Mouse (Mus musculus) heart, embryonic 12.5 days (tissue): ENCODE measurements around the gene Ltb. TPM values are rescaled to one million over a fixed set of nuclear protein-coding genes. Genes with fewer than 3 reads are reported as not detected.

Experiments used
- ATAC-seq: fragments of 200-750 bp; cut with Nextera tagmentation; 2 replicates; pipeline ENCODE4 v1.8.0; 2017; ENCODE audit warnings: moderate TSS enrichment, moderate library complexity; ENCODE audit not compliant: insufficient number of reproducible peaks, low FRiP score
- H3K27ac ChIP-seq: fragments of 300-500 bp; sonication (generic); 2 replicates; pipeline ENCODE4 v1.5.1; 2016; ENCODE audit warnings: mild to moderate bottlenecking, moderate library complexity; ENCODE audit not compliant: poor library complexity, severe bottlenecking
- H3K27me3 ChIP-seq: fragments of 300-500 bp; sonication (generic); replicated peaks from 2 replicates; pipeline ENCODE4 v1.6.1; 2016; ENCODE audit warnings: mild to moderate bottlenecking, moderate library complexity
- H3K36me3 ChIP-seq: fragments of 300-500 bp; sonication (generic); 2 replicates; pipeline ENCODE4 v1.6.1; 2016; ENCODE audit warnings: mild to moderate bottlenecking, moderate library complexity
- H3K4me1 ChIP-seq: fragments of 300-500 bp; sonication (generic); replicated peaks from 2 replicates; pipeline ENCODE4 v1.6.1; 2016; ENCODE audit warnings: mild to moderate bottlenecking
- H3K4me2 ChIP-seq: fragments of 300-500 bp; sonication (generic); 2 replicates; pipeline ENCODE4 v1.6.1; 2016; ENCODE audit warnings: mild to moderate bottlenecking, moderate library complexity
- H3K4me3 ChIP-seq: fragments of 300-500 bp; sonication (generic); 2 replicates; pipeline ENCODE4 v1.5.1; 2016; ENCODE audit warnings: mild to moderate bottlenecking
- H3K9ac ChIP-seq: fragments of 300-500 bp; sonication (generic); 2 replicates; pipeline ENCODE4 v1.6.1; 2016; ENCODE audit warnings: mild to moderate bottlenecking, moderate library complexity
- H3K9me3 ChIP-seq: fragments of 300-500 bp; sonication (generic); replicated peaks from 2 replicates; pipeline ENCODE4 v1.6.1; 2016; ENCODE audit warnings: mild to moderate bottlenecking, moderate library complexity
- WGBS: fragments of 180-500 bp; shearing (Covaris S2); methylation state at CpG from one replicate; pipeline ENCODE4 v1.1.7; 2016; 5-methylcytosine and 5-hydroxymethylcytosine counted together
- polyA plus RNA-seq: library from polyadenylated mRNA; unstranded; fragments of >200 nt; fragmentation: Nextera tagmentation; extraction: Ambion mirVana; gene quantifications from 2 replicates; pipeline ENCODE4 v1.2.1, GENCODE M21; 2016

Gene Ltb
- polyA plus RNA-seq, 1 experiment from 2014 or later = 0.14 TPM

DNA sequence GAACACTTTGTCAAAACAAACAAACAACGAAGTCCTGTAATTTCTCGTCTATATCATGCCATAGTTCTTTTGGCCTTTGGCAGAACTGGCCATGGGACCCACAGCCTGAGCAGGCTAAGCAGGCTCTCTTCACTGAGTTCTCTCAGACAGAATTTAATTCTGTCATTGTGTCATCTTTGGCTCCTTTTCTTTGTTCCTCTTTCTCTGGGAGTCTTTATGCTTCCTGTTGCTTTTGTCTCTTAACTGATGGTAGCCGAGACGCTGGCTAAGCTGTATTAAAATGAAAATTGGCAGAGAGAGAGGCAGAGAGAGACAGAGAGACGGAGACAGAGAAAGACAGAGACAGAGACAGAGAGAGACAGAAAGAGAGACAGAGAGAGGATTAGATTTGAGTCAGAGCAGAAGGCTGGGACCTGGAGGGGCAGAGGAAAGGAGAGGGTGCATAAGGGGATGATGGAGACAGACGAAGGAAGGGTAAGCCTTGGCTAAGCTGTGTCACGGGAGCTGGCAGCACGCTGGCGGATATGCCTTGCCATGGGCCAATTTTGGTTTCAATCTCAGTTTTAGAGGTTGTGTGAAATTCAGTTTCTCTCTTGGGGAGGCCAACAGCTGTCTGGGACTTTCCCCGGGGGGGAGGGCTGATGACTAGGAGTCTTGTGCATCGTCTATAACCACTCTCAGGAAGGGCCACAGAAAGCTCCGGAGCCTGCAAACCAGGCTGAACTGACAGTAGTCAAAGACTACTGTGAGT is 15.7 kb downstream of the Ltb start:
- H3K4me2 ChIP-seq = no peak overlapping the region
- H3K27ac ChIP-seq = no peak overlapping the region
- 0 out of 2 replicates have a peak, but pooled peaks cover 2% of the 10 kb centered on the region for H3K4me1 ChIP-seq
- H3K9me3 ChIP-seq = no peaks in the 10 kb centered on the region
- H3K4me3 ChIP-seq = no peak overlapping the region
- H3K9ac ChIP-seq = no peak overlapping the region
- ATAC-seq = no peak
- H3K27me3 ChIP-seq = peaks cover 13% of the 10 kb centered on the region
- 76% methylated on average over 12 of the region's 12 CpGs for WGBS
- H3K36me3 ChIP-seq = no peaks in the 10 kb centered on the region

DNA sequence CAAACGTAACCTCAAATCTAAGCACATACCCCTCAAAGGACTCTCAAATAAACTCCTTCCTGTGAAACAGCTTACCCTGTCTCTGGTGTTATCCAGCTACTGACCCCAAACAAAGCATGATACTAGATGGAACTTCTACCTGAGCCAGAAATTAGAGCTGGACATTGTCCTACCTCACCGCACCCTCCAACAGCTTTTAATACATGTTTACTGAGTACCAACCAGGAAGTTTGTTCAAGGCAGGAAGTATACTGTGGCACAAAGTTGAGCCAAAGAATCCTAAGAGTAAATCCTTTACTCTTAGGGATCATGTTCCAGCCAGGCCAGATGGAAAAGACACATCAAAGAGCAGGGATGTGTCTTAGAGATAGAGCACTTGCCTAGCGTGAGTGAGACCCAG is 16.4 kb downstream of the Ltb start:
- H3K9me3 ChIP-seq = no peaks in the 10 kb centered on the region
- H3K4me2 ChIP-seq = no peak overlapping the region
- no peak for ATAC-seq
- 67% methylated on average over 3 of the region's 3 CpGs for WGBS
- no peak overlapping the region for H3K9ac ChIP-seq
- no peak overlapping the region for H3K27ac ChIP-seq
- H3K4me1 ChIP-seq = no peaks in the 10 kb centered on the region
- no peaks in the 10 kb centered on the region for H3K36me3 ChIP-seq
- no peak overlapping the region for H3K4me3 ChIP-seq
- H3K27me3 ChIP-seq = peaks cover 7% of the 10 kb centered on the region; the same call in 1 of the 2 replicates

DNA sequence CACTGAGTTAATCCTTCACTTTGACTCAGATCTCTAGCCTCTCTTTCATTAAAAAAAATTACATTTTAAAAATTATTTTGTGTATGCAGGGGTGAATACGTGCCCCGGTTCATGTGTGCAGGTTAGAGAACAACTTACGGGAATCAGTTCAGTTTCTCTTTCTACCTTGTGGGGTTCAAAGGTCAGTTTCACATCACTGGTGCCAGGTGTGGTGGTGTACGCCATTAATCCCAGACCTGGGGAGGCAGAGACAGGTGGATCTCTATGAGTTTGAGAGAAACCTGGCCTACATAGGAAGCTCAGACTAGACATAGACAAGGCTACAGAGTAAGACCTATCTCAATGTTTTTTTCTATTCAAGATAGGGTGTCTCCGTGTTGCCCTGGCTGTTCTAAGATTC is 18.8 kb downstream of the Ltb start:
- no peak for ATAC-seq
- 90% methylated on average over 5 of the region's 5 CpGs for WGBS
- Histone ChIP-seq H3K4me3 (no peak overlapping the region), H3K27ac (no peak overlapping the region), H3K4me2 (no peak overlapping the region), H3K9ac (no peak overlapping the region), H3K27me3 (0 out of 2 replicates have a peak, but pooled peaks cover 7% of the 10 kb centered on the region), H3K36me3 (no peaks in the 10 kb centered on the region), H3K4me1 (no peaks in the 10 kb centered on the region), H3K9me3 (no peaks in the 10 kb centered on the region)

DNA sequence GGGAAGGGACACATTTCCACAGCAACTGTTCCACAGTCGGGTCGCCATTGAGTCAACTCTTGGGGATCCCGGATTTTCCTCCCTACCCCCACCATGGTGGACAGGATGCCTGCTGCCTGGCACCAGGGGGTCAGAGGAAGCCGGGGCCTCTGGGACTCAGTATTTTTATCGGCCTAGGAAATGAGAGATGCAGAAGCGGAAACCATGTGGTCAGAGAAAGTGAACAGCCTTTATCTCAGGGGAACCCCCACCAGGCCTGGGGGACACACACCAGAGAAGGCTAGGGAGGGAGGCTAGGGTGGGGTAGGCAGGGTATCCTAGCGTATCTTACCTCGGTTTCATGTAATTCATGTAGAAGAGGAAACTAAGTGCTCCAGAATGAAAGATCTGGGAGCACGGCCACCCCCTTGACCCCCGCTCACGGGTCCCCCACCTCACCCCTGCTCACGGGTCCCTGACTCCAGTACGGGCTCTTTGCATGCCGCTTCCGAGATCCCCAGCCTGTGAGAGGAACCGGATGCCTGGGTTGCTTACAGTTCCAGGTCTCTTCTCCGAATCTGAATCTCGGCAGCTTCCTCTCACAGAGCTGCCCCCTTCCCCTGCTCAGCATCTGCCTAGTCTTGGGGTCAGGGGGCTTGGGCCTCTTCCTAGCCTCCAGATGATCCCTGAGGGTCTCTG is 24.4 kb downstream of the Ltb start:
- Histone ChIP-seq H3K27me3 (0 out of 2 replicates have a peak, but pooled peaks cover 3% of the 10 kb centered on the region), H3K27ac (peak overlapping the region; percentile 69), H3K4me2 (no peak overlapping the region), H3K36me3 (peaks cover 25% of the 10 kb centered on the region), H3K4me3 (no peak overlapping the region), H3K9ac (no peak overlapping the region), H3K9me3 (no peaks in the 10 kb centered on the region), H3K4me1 (peaks cover 21% of the 10 kb centered on the region)
- peak; percentile 68 for ATAC-seq
- 59% methylated on average over 18 of the region's 18 CpGs for WGBS

DNA sequence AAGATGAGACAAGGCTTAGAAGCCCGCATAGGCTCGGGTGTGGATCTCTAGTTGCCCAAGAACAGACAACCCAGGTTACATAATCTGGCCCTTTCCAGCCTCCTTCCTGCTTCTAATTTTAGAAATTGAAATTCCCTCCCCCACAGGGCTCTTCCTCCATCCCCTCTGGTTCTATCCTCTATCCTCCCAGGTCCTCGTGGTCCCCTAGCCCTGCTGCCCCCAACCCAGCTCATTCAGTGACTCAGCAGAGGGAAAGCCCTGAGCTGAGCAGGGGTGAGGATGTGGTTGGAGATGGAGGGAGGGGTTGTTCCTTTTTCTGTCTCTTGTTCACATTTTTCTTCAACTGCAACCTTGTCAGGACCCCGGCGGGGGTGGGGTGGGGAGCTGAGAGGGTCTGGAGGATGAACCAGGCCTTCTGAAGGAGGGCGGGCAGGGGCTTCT is 25.4 kb downstream of the Ltb start:
- Histone ChIP-seq H3K27me3 (no peaks in the 10 kb centered on the region), H3K36me3 (peaks cover 29% of the 10 kb centered on the region), H3K4me2 (no peak overlapping the region), H3K9me3 (no peaks in the 10 kb centered on the region), H3K4me1 (peaks cover 21% of the 10 kb centered on the region), H3K4me3 (no peak overlapping the region), H3K27ac (peak overlapping the region; percentile 69), H3K9ac (no peak overlapping the region)
- WGBS = 57% methylated on average over 6 of the region's 6 CpGs
- ATAC-seq = no peak

DNA sequence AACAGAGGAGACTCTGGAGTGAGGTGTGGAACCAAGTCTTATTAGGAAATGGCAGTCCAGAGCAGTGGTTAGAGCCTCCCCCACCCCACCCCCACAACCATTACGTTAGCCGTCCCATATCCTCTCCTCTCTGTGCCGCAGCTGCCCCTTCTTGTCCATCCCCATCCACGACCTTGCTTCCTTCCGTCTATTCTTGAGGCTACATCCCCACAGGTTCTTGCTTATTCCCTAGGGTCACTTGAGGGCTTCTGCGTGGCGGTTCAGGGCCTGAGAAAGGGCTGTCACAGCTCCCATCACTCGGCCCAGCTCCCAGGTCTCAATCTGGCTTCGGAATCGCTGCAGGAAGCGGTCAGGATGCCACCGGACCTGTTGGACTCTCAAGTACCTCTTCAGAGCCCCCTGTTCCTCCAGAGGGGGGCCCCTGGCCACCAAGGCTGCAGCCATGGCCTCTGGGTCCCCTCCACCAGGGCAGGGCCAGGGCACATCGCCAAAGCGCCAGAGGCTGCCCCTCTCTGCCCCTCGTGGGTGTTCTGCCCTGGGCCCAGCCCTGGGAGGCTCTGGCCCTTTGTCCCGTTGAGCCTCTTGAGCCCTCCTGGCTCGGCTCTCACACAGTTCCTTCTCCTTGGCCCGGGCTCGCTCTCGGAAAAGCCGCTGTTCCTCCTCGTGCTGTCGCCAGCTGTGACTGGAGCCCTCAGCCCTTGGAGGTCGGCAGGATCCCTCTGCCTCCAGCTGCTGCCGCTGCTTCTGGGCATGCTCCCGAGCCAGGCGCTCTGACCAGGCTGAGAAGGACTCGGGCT is 26.1 kb downstream of the Ltb start, which contains the start of gene Gm16181:
TSS of gene Gm16181 (plus strand) at position 679 of the 797 bp plus-strand sequence.
- Histone ChIP-seq H3K9me3 (no peaks in the 10 kb centered on the region), H3K4me1 (peaks cover 21% of the 10 kb centered on the region), H3K9ac (no peak within 1 kb of the TSS), H3K27ac (peak within 1 kb of the TSS; percentile 69; the same call in 1 of the 2 replicates), H3K36me3 (peaks cover 35% of the 10 kb centered on the region), H3K4me2 (no peak within 1 kb of the TSS), H3K4me3 (no peak within 1 kb of the TSS), H3K27me3 (no peaks in the 10 kb centered on the region)
- ATAC-seq = no peak
- WGBS = 75% methylated on average over 28 of the region's 28 CpGs

DNA sequence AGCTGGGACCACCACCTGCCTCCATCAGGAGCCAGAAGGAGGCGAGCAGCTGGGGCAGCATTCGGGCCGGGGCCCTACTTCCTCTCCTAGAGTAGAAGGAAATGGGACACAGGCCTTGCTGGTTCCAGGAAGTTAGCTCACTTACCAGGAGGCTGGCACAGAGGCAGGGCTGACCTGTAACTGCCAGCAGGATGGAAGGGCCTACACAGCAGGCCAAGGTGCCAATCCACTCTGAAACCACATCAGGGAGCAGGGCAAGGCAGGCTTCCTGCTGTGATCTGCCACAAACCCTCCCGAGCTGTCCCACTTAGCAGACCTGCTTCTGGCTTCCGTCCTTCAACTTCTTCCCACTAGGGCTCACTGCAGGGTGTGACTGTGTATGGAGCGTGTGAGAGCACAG is 28.1 kb downstream of the Ltb start:
- 0 out of 2 replicates have a peak overlapping the region, but pooled peaks have one; percentile 1 for H3K9ac ChIP-seq
- no peak overlapping the region for H3K4me3 ChIP-seq

DNA sequence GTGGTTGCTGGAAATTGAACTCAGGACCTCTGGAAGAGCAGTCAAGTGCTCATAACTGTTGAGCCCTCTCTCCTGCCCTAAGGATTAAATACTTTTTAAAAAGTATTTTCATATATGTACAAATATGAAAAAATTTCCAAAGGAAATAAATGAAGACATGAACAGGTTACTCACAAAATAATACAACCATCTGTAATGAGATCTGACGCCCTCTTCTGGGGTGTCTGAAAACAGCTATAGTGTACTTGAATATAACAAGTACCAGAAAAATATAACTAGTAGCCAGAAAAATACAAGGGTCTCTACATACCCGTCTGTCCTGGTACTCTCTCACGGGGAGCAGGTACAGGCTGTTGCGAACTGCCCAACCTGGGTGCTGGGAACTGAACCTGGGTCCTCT is 30.4 kb downstream of the Ltb start:
- Histone ChIP-seq H3K4me3 (no peak overlapping the region), H3K4me2 (no peak overlapping the region), H3K4me1 (peaks cover 19% of the 10 kb centered on the region), H3K27ac (no peak overlapping the region), H3K9ac (no peak overlapping the region), H3K9me3 (no peaks in the 10 kb centered on the region), H3K36me3 (peaks cover 64% of the 10 kb centered on the region), H3K27me3 (no peaks in the 10 kb centered on the region)
- WGBS = 91% methylated on average over 4 of the region's 4 CpGs
- no peak for ATAC-seq

More for the DNA sequence above, 28.1 kb downstream of the Ltb start:
- Histone ChIP-seq H3K4me2 (no peak overlapping the region), H3K9me3 (no peaks in the 10 kb centered on the region), H3K27ac (0 out of 2 replicates have a peak overlapping the region, but pooled peaks have one; percentile 16), H3K36me3 (peaks cover 42% of the 10 kb centered on the region), H3K27me3 (no peaks in the 10 kb centered on the region), H3K4me1 (peaks cover 23% of the 10 kb centered on the region)
- no peak for ATAC-seq
- 61% methylated on average over 6 of the region's 6 CpGs for WGBS

DNA sequence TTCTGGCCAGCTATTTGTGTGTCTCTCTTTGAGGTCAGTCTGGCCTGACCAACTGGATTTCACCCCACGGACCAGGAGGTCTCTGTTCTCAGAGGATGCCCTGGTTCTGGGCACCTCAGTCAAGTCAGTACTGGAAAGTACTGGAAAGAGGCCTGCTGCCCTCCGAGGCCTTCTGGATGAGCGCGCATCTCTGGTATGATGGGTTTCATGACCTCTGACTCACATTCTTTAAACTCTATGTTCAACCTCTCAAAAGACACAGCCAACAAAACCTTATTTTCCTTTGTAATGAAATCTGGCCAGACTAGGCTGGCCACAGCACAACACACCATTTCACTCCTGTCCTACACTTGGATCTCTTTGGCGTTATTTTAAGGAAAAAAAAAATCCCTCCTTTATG is 31.2 kb downstream of the Ltb start:
- Histone ChIP-seq H3K36me3 (peaks cover 62% of the 10 kb centered on the region), H3K4me3 (no peak overlapping the region), H3K4me1 (peaks cover 11% of the 10 kb centered on the region), H3K9ac (no peak overlapping the region), H3K27ac (no peak overlapping the region), H3K9me3 (no peaks in the 10 kb centered on the region), H3K27me3 (no peaks in the 10 kb centered on the region), H3K4me2 (no peak overlapping the region)
- WGBS = 90% methylated on average over 5 of the region's 5 CpGs
- ATAC-seq = no peak

DNA sequence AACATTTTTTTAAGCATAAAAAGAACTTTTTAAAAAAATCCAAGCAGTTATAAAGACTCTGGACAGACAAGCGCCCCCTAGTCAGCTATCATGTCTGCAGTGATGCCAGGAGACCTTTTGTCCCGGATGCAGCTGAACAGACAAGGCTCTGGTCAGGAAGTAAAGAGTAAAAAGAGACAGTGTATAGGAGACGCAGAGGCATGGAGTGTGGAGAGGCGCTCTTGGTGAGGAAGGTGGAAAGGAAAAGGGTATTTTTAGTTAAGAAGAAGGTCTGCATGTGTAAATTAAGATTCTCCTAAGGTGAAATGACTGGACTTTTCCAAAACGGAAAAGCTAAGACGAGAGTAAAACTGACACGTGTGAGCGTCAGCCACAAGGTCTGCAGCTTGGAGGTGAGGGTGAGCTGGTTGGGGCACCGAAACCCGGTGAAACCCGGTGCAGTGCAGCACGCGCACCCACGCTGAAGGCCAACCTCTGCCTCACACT is 32.4 kb downstream of the Ltb start:
- Histone ChIP-seq H3K36me3 (peaks cover 66% of the 10 kb centered on the region), H3K27ac (no peak overlapping the region), H3K4me2 (no peak overlapping the region), H3K4me3 (no peak overlapping the region), H3K9ac (no peak overlapping the region), H3K9me3 (no peaks in the 10 kb centered on the region), H3K27me3 (no peaks in the 10 kb centered on the region), H3K4me1 (peaks cover 10% of the 10 kb centered on the region; the same call in 1 of the 2 replicates)
- 75% methylated on average over 14 of the region's 14 CpGs for WGBS
- ATAC-seq = no peak

DNA sequence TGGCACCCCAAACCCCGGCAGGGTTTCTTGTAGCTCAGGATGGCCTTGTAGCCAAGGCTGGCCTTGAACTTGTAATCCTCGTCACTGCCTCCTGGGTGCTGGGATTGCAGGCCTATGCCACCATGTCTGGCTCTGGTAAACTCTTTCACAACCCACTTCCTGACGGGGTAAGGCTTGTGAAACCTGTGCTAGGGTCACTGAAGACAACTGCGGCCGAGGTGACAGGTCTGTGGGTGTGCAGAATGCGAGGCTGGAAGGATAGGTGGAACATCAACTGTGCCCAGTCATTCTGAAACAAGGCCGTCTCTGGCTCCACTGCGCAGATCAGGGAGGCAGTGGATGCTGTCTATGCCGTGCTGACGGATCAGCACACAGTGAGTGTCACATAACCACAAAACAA is 36.8 kb downstream of the Ltb start:
- no peak overlapping the region for H3K9ac ChIP-seq
- no peaks in the 10 kb centered on the region for H3K9me3 ChIP-seq
- 90% methylated on average over 10 of the region's 10 CpGs for WGBS
- H3K27ac ChIP-seq = no peak overlapping the region
- H3K27me3 ChIP-seq = no peaks in the 10 kb centered on the region
- no peak overlapping the region for H3K4me2 ChIP-seq
- peaks cover 50% of the 10 kb centered on the region for H3K36me3 ChIP-seq
- H3K4me3 ChIP-seq = no peak overlapping the region
- H3K4me1 ChIP-seq = peaks cover 30% of the 10 kb centered on the region
- ATAC-seq = no peak
